In genomic region chr8:91159959-91160800, GRCm38 (mm10) we compare ENCODE assay signal across 13 mouse cellular contexts. TPM values are rescaled to one million over a fixed set of nuclear protein-coding genes. Genes with fewer than 3 reads are reported as not detected.
A peak's percentile ranks its signal among the peaks of the same experiment; 100 is the strongest.
DNase-seq lines count a peak whose midpoint lies in the region; ATAC-seq lines count a peak whose summit lies in the region.
"Had no signal": no experiment of that assay in that cellular context is flagged by ENCODE, and none has a peak within 500 bp of the region (broad histone marks: within the 10 kb centered on the region; RNA-seq: fewer than 3 reads in every experiment).

No protein-coding gene starts in this region.

- H3K9me3 ChIP-seq in liver, embryonic 11.5 days (ENCODE audit: control insufficient read depth, low read length): no peaks in the 10 kb centered on the region

- 65% methylated on average over 15 of the region's 15 CpGs for WGBS in liver, embryonic 11.5 days

- H3K27me3 ChIP-seq in liver, embryonic 11.5 days (replicated peaks; ENCODE audit: control insufficient read depth, insufficient read depth, low read length): no peaks in the 10 kb centered on the region
- H3K27me3 ChIP-seq: liver, embryonic 15.5 days had no signal

- H3K4me1 ChIP-seq in liver, embryonic 11.5 days (replicated peaks; ENCODE audit: control insufficient read depth, insufficient read depth, low read length): no peaks in the 10 kb centered on the region
- H3K4me1 ChIP-seq: liver, embryonic 15.5 days had no signal

- H3K9ac ChIP-seq in liver, embryonic 11.5 days (ENCODE audit: low read depth, low read length): no peak overlapping the region
- H3K9ac ChIP-seq: liver, embryonic 15.5 days had no signal

- H3K4me3 ChIP-seq in liver, embryonic 11.5 days (ENCODE audit: low read depth, low read length): no peak overlapping the region
- H3K4me3 ChIP-seq: liver, embryonic 15.5 days; megakaryocyte, embryonic 14.5 days had no signal

- no peak overlapping the region for H3K4me2 ChIP-seq in liver, embryonic 11.5 days
- H3K4me2 ChIP-seq: liver, embryonic 15.5 days had no signal

- ATAC-seq in CD4-positive, CD25-positive, alpha-beta regulatory T cell, adult 4 months: peak; percentile 94
- peak; percentile 87 for ATAC-seq in activated CD4-positive, CD25-positive, alpha-beta regulatory T cell, adult 4 months
- ATAC-seq in hematopoietic stem cell, adult 5-6 weeks (replicated peaks in 1 of 2; ENCODE audit: insufficient read depth in 1 of 2, low FRiP score in 2 of 2, low TSS enrichment in 1 of 2, low read depth in 1 of 2, poor library complexity in 2 of 2, severe bottlenecking in 2 of 2): peak; percentile 80 to 89
- ATAC-seq in liver, embryonic 11.5 days (replicated peaks; ENCODE audit: low FRiP score): no peak

- H3K36me3 ChIP-seq in liver, embryonic 11.5 days (ENCODE audit: control insufficient read depth, insufficient read depth, low read length): no peaks in the 10 kb centered on the region
- H3K36me3 ChIP-seq: liver, embryonic 15.5 days had no signal

- peak; percentile 29 for DNase-seq in retina, postnatal 1 day
- no peak for DNase-seq in liver, embryonic 11.5 days (ENCODE audit: low spot score)
- no peak for DNase-seq in layer of hippocampus, adult 9-11 months
- no peak for DNase-seq in right cerebral cortex, postnatal 36 days (ENCODE audit: low spot score in 2 of 2)
- DNase-seq: adrenal gland, adult 8-10 months; cerebellum, adult 8-10 months; gastrocnemius, postnatal 36 days; heart, postnatal 14 days had no signal

- no peak overlapping the region for H3K27ac ChIP-seq in liver, embryonic 11.5 days (ENCODE audit: low read depth, low read length)
- H3K27ac ChIP-seq: liver, embryonic 15.5 days had no signal

RNA-seq across cellular contexts. Expression of gene Aktip, which starts 39.6 kb away (rescaled TPM):
- polyA plus RNA-seq in CD4-positive, CD25-positive, alpha-beta regulatory T cell, adult 4 months (2017; shearing (Covaris generic)): 10 to 100 TPM; 31.2 to 37.6 TPM
- polyA plus RNA-seq in activated CD4-positive, CD25-positive, alpha-beta regulatory T cell, adult 4 months (2017; shearing (Covaris generic)): 10 to 100 TPM; 14.5 to 28.0 TPM
- total RNA-seq in hematopoietic stem cell, adult 5-6 weeks (2017): 19.3 and 21.3 TPM in 2 replicates
- 19.3 and 20.0 TPM in 2 replicates for polyA plus RNA-seq in liver, embryonic 11.5 days (2014; fragmentation: Nextera tagmentation; extraction: Ambion mirVana)
